Mouse (Mus musculus): ENCODE data around the gene Ano3.

DNA sequence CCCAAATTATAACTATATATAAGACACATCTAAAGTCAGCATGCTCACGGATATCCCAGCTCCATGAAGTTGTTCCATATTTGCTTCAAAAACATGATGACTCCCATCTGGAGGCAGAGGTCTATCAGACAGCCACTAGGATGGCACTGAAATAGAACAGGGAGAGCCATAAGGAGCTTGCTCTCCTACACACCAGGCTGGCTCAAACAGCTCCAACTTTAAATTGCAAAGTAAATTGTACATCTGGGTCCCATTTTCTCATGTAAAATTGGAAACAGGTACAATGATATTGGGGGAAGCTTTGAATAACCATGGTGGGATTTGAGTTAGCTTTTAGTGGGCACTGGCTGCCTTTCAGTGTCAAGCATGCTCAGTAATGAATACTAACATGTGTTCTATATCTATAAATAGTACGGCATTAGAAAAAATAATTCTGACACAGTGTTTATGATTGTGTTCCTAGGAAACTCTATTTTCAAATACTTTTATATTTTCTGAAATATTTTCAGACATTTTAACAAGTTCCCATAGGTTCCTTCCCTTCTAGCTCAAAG is 279.6 kb downstream of the Ano3 start:
- TF ChIP-seq EP300 (IDR thresholded peaks at IDR 0.05; ENCODE audit: insufficient read depth, low read depth, low read length) = no peak
- TF ChIP-seq POLR2A (IDR thresholded peaks at IDR 0.05; ENCODE audit: insufficient read depth, low read depth, low read length) = no peak
- TF ChIP-seq CTCF (IDR thresholded peaks at IDR 0.05) = no peak
